Mouse (Mus musculus): ENCODE results near the gene Gpatch2. TPM values are rescaled to one million over a fixed set of nuclear protein-coding genes. Genes with fewer than 3 reads are reported as not detected.

The Gpatch2 gene
- polyA plus RNA-seq, 1 experiment from 2014 or later = 30.8 TPM

GRCm38 (mm10) chr1:187303221-187303620, 87.9 kb downstream of the Gpatch2 start:
- no peak overlapping the region for H3K4me2 ChIP-seq (ENCODE audit: low read depth, low read length, severe bottlenecking)
- no peak overlapping the region for H3K27ac ChIP-seq (ENCODE audit: low read depth, low read length)
- no peak for DNase-seq (ENCODE audit: low spot score)
- H3K4me1 ChIP-seq (replicated peaks; ENCODE audit: control insufficient read depth, insufficient read depth, low read length) = no peaks in the 10 kb centered on the region
- WGBS = 93% methylated on average over 10 of the region's 10 CpGs
- H3K4me3 ChIP-seq (ENCODE audit: low read depth, low read length) = no peak overlapping the region
- no peak overlapping the region for H3K9ac ChIP-seq (ENCODE audit: low read length)
- ATAC-seq (replicated peaks; ENCODE audit: low FRiP score) = no peak
- H3K9me3 ChIP-seq (ENCODE audit: control insufficient read depth, low read length) = no peaks in the 10 kb centered on the region
- H3K27me3 ChIP-seq (ENCODE audit: control insufficient read depth, insufficient read depth, low read length) = no peaks in the 10 kb centered on the region
- H3K36me3 ChIP-seq (ENCODE audit: control insufficient read depth, insufficient read depth, low read length) = no peaks in the 10 kb centered on the region

- no peaks in the 10 kb centered on the region for H3K9me3 ChIP-seq (ENCODE audit: control insufficient read depth, low read length)
- H3K9ac ChIP-seq (ENCODE audit: low read length) = no peak overlapping the region
- no peak overlapping the region for H3K4me3 ChIP-seq (ENCODE audit: low read depth, low read length)
- DNase-seq (ENCODE audit: low spot score) (no peak), ATAC-seq (replicated peaks; ENCODE audit: low FRiP score) (no peak)
- H3K4me1 ChIP-seq (replicated peaks; ENCODE audit: control insufficient read depth, insufficient read depth, low read length) = no peaks in the 10 kb centered on the region
- WGBS = 94% methylated on average over 4 of the region's 4 CpGs
- no peaks in the 10 kb centered on the region for H3K36me3 ChIP-seq (ENCODE audit: control insufficient read depth, insufficient read depth, low read length)
- no peak overlapping the region for H3K4me2 ChIP-seq (ENCODE audit: low read depth, low read length, severe bottlenecking)
- H3K27me3 ChIP-seq (ENCODE audit: control insufficient read depth, insufficient read depth, low read length) = no peaks in the 10 kb centered on the region
- H3K27ac ChIP-seq (ENCODE audit: low read depth, low read length) = no peak overlapping the region
Observed at GRCm38 (mm10) chr1:187307335-187307734, 92.0 kb downstream of the Gpatch2 start.

GRCm38 (mm10) chr1:187308523-187308922, 93.2 kb downstream of the Gpatch2 start:
- Histone ChIP-seq H3K27ac (ENCODE audit: low read depth, low read length) (no peak overlapping the region), H3K4me1 (replicated peaks; ENCODE audit: control insufficient read depth, insufficient read depth, low read length) (no peaks in the 10 kb centered on the region), H3K4me2 (ENCODE audit: low read depth, low read length, severe bottlenecking) (no peak overlapping the region), H3K9ac (ENCODE audit: low read length) (no peak overlapping the region), H3K36me3 (ENCODE audit: control insufficient read depth, insufficient read depth, low read length) (no peaks in the 10 kb centered on the region), H3K4me3 (ENCODE audit: low read depth, low read length) (no peak overlapping the region), H3K27me3 (ENCODE audit: control insufficient read depth, insufficient read depth, low read length) (no peaks in the 10 kb centered on the region), H3K9me3 (ENCODE audit: control insufficient read depth, low read length) (no peaks in the 10 kb centered on the region)
- DNase-seq (ENCODE audit: low spot score) = no peak
- ATAC-seq (replicated peaks; ENCODE audit: low FRiP score) = no peak
- WGBS = 93% methylated on average over 2 of the region's 2 CpGs

- 94% methylated on average over 6 of the region's 6 CpGs for WGBS
Observed at GRCm38 (mm10) chr1:187311122-187311521, 95.8 kb downstream of the Gpatch2 start.

GRCm38 (mm10) chr1:187313323-187313722, 98.0 kb downstream of the Gpatch2 start:
- H3K9ac ChIP-seq (ENCODE audit: low read length) = no peak overlapping the region
- no peaks in the 10 kb centered on the region for H3K4me1 ChIP-seq (replicated peaks; ENCODE audit: control insufficient read depth, insufficient read depth, low read length)
- H3K36me3 ChIP-seq (ENCODE audit: control insufficient read depth, insufficient read depth, low read length) = no peaks in the 10 kb centered on the region
- 96% methylated on average over 1 of the region's 1 CpGs for WGBS
- no peaks in the 10 kb centered on the region for H3K27me3 ChIP-seq (ENCODE audit: control insufficient read depth, insufficient read depth, low read length)
- DNase-seq (ENCODE audit: low spot score) (no peak), ATAC-seq (replicated peaks; ENCODE audit: low FRiP score) (no peak)
- H3K4me2 ChIP-seq (ENCODE audit: low read depth, low read length, severe bottlenecking) = no peak overlapping the region
- no peak overlapping the region for H3K27ac ChIP-seq (ENCODE audit: low read depth, low read length)
- no peaks in the 10 kb centered on the region for H3K9me3 ChIP-seq (ENCODE audit: control insufficient read depth, low read length)
- H3K4me3 ChIP-seq (ENCODE audit: low read depth, low read length) = no peak overlapping the region

More at GRCm38 (mm10) chr1:187311122-187311521, 95.8 kb downstream of the Gpatch2 start:
- Histone ChIP-seq H3K4me1 (replicated peaks; ENCODE audit: control insufficient read depth, insufficient read depth, low read length) (no peaks in the 10 kb centered on the region), H3K36me3 (ENCODE audit: control insufficient read depth, insufficient read depth, low read length) (no peaks in the 10 kb centered on the region), H3K9me3 (ENCODE audit: control insufficient read depth, low read length) (no peaks in the 10 kb centered on the region), H3K4me2 (ENCODE audit: low read depth, low read length, severe bottlenecking) (no peak overlapping the region), H3K27ac (ENCODE audit: low read depth, low read length) (no peak overlapping the region), H3K27me3 (ENCODE audit: control insufficient read depth, insufficient read depth, low read length) (no peaks in the 10 kb centered on the region), H3K4me3 (ENCODE audit: low read depth, low read length) (no peak overlapping the region), H3K9ac (ENCODE audit: low read length) (no peak overlapping the region)
- no peak for ATAC-seq (replicated peaks; ENCODE audit: low FRiP score)
- no peak for DNase-seq (ENCODE audit: low spot score)

GRCm38 (mm10) chr1:187313763-187314162, 98.5 kb downstream of the Gpatch2 start:
- 80% methylated on average over 5 of the region's 5 CpGs for WGBS
- Histone ChIP-seq H3K4me1 (replicated peaks; ENCODE audit: control insufficient read depth, insufficient read depth, low read length) (no peaks in the 10 kb centered on the region), H3K4me2 (ENCODE audit: low read depth, low read length, severe bottlenecking) (no peak overlapping the region), H3K27me3 (ENCODE audit: control insufficient read depth, insufficient read depth, low read length) (no peaks in the 10 kb centered on the region), H3K36me3 (ENCODE audit: control insufficient read depth, insufficient read depth, low read length) (no peaks in the 10 kb centered on the region), H3K27ac (ENCODE audit: low read depth, low read length) (no peak overlapping the region), H3K4me3 (ENCODE audit: low read depth, low read length) (no peak overlapping the region), H3K9me3 (ENCODE audit: control insufficient read depth, low read length) (no peaks in the 10 kb centered on the region), H3K9ac (ENCODE audit: low read length) (no peak overlapping the region)
- DNase-seq (ENCODE audit: low spot score) = no peak
- ATAC-seq (replicated peaks; ENCODE audit: low FRiP score) = no peak

- Histone ChIP-seq H3K27ac (ENCODE audit: low read depth, low read length) (no peak overlapping the region), H3K9ac (ENCODE audit: low read length) (no peak overlapping the region), H3K9me3 (ENCODE audit: control insufficient read depth, low read length) (no peaks in the 10 kb centered on the region), H3K36me3 (ENCODE audit: control insufficient read depth, insufficient read depth, low read length) (no peaks in the 10 kb centered on the region), H3K27me3 (ENCODE audit: control insufficient read depth, insufficient read depth, low read length) (no peaks in the 10 kb centered on the region), H3K4me1 (replicated peaks; ENCODE audit: control insufficient read depth, insufficient read depth, low read length) (no peaks in the 10 kb centered on the region), H3K4me3 (ENCODE audit: low read depth, low read length) (no peak overlapping the region), H3K4me2 (ENCODE audit: low read depth, low read length, severe bottlenecking) (no peak overlapping the region)
- no peak for DNase-seq (ENCODE audit: low spot score)
- ATAC-seq (replicated peaks; ENCODE audit: low FRiP score) = no peak
Observed at GRCm38 (mm10) chr1:187314516-187314915, 99.2 kb downstream of the Gpatch2 start.

- no peak for ATAC-seq (replicated peaks; ENCODE audit: low FRiP score)
- DNase-seq (ENCODE audit: low spot score) = no peak
- 87% methylated on average over 2 of the region's 2 CpGs for WGBS
Observed at GRCm38 (mm10) chr1:187315821-187316220, 100.5 kb downstream of the Gpatch2 start.

GRCm38 (mm10) chr1:187316555-187316954, 101.2 kb downstream of the Gpatch2 start:
- H3K9me3 ChIP-seq (ENCODE audit: control insufficient read depth, low read length) = no peaks in the 10 kb centered on the region
- DNase-seq (ENCODE audit: low spot score) (no peak), ATAC-seq (replicated peaks; ENCODE audit: low FRiP score) (no peak)
- no peaks in the 10 kb centered on the region for H3K4me1 ChIP-seq (replicated peaks; ENCODE audit: control insufficient read depth, insufficient read depth, low read length)
- H3K27me3 ChIP-seq (ENCODE audit: control insufficient read depth, insufficient read depth, low read length) = no peaks in the 10 kb centered on the region
- no peaks in the 10 kb centered on the region for H3K36me3 ChIP-seq (ENCODE audit: control insufficient read depth, insufficient read depth, low read length)
- H3K9ac ChIP-seq (ENCODE audit: low read length) = no peak overlapping the region
- H3K4me3 ChIP-seq (ENCODE audit: low read depth, low read length) = no peak overlapping the region
- H3K27ac ChIP-seq (ENCODE audit: low read depth, low read length) = no peak overlapping the region
- H3K4me2 ChIP-seq (ENCODE audit: low read depth, low read length, severe bottlenecking) = no peak overlapping the region
- 79% methylated on average over 8 of the region's 8 CpGs for WGBS

More at GRCm38 (mm10) chr1:187315821-187316220, 100.5 kb downstream of the Gpatch2 start:
- no peaks in the 10 kb centered on the region for H3K36me3 ChIP-seq (ENCODE audit: control insufficient read depth, insufficient read depth, low read length)
- no peak overlapping the region for H3K4me3 ChIP-seq (ENCODE audit: low read depth, low read length)
- H3K27ac ChIP-seq (ENCODE audit: low read depth, low read length) = no peak overlapping the region
- no peaks in the 10 kb centered on the region for H3K9me3 ChIP-seq (ENCODE audit: control insufficient read depth, low read length)
- H3K9ac ChIP-seq (ENCODE audit: low read length) = no peak overlapping the region
- no peaks in the 10 kb centered on the region for H3K4me1 ChIP-seq (replicated peaks; ENCODE audit: control insufficient read depth, insufficient read depth, low read length)
- no peaks in the 10 kb centered on the region for H3K27me3 ChIP-seq (ENCODE audit: control insufficient read depth, insufficient read depth, low read length)
- no peak overlapping the region for H3K4me2 ChIP-seq (ENCODE audit: low read depth, low read length, severe bottlenecking)

Data from forebrain, embryonic 11.5 days (tissue).